Mouse (Mus musculus) liver, adult 2 months (tissue): Measurements from ENCODE around the gene Mcoln3.

Experiments used
- CTCF ChIP-seq: fragments of 200-500 bp; IDR thresholded peaks from 2 replicates; pipeline ENCODE4 v1.5.1; 2011; ENCODE audit warnings: low read depth, low read length, control low read depth
- POLR2A ChIP-seq: fragments of 200-500 bp; IDR thresholded peaks from 2 replicates; pipeline ENCODE4 v1.6.1; 2011; ENCODE audit warnings: low read length, control low read depth; ENCODE audit not compliant: insufficient read depth; ENCODE audit errors: extremely low read depth

- TF ChIP-seq POLR2A (no peak), CTCF (no peak)
These were observed 48.0 kb upstream of the Mcoln3 start for GRCm38 (mm10) chr3:146069276-146069675.
